Mouse (Mus musculus) liver, embryonic 13.5 days (tissue): ENCODE measurements around the gene Ifit1bl2. TPM values are rescaled to one million over a fixed set of nuclear protein-coding genes. Genes with fewer than 3 reads are reported as not detected.

Experiments
- ATAC-seq: fragments of 200-750 bp; cut with Nextera tagmentation; 2 replicates; pipeline ENCODE4 v1.8.0; 2017; ENCODE audit warnings: low read depth, mild to moderate bottlenecking, moderate number of reproducible peaks, moderate library complexity
- DNase-seq: peaks from one replicate; pipeline ENCODE4 v3.0.0; 2022
- H3K27ac ChIP-seq: fragments of 300-500 bp; sonication (generic); 2 replicates; pipeline ENCODE4 v1.5.1; 2015; ENCODE audit warnings: moderate library complexity, mild to moderate bottlenecking, inconsistent platforms
- H3K27me3 ChIP-seq: fragments of 300-500 bp; sonication (generic); 2 replicates; pipeline ENCODE4 v1.6.1; 2015; ENCODE audit warnings: mild to moderate bottlenecking, inconsistent platforms
- H3K36me3 ChIP-seq: fragments of 300-500 bp; sonication (generic); 2 replicates; pipeline ENCODE4 v1.6.1; 2015; ENCODE audit warnings: mild to moderate bottlenecking, inconsistent platforms
- H3K4me1 ChIP-seq: fragments of 300-500 bp; sonication (generic); replicated peaks from 2 replicates; pipeline ENCODE4 v1.6.1; 2015; ENCODE audit warnings: inconsistent platforms
- H3K4me2 ChIP-seq: fragments of 300-500 bp; sonication (generic); 2 replicates; pipeline ENCODE4 v1.6.1; 2015; ENCODE audit warnings: inconsistent platforms, mild to moderate bottlenecking, moderate library complexity
- H3K4me3 ChIP-seq: fragments of 300-500 bp; sonication (generic); replicated peaks from 2 replicates; pipeline ENCODE4 v1.5.1; 2015; ENCODE audit warnings: mild to moderate bottlenecking, inconsistent platforms
- H3K9ac ChIP-seq: fragments of 300-500 bp; sonication (generic); 2 replicates; pipeline ENCODE4 v1.6.1; 2015; ENCODE audit warnings: mild to moderate bottlenecking, inconsistent platforms
- H3K9me3 ChIP-seq: fragments of 300-500 bp; sonication (generic); replicated peaks from 2 replicates; pipeline ENCODE4 v1.6.1; 2016; ENCODE audit warnings: inconsistent platforms
- WGBS: fragments of 180-500 bp; shearing (Covaris S2); methylation state at CpG from one replicate; pipeline ENCODE4 v1.1.7; 2015; ENCODE audit not compliant: insufficient replicate concordance; 5-methylcytosine and 5-hydroxymethylcytosine counted together
- polyA plus RNA-seq: library from polyadenylated mRNA; unstranded; fragments of >200 nt; fragmentation: Nextera tagmentation; extraction: Ambion mirVana; gene quantifications from 2 replicates; pipeline ENCODE4 v1.2.1, GENCODE M21; 2015

The Ifit1bl2 gene
- polyA plus RNA-seq: 0.02 and 0.03 TPM in 2 replicates

DNA sequence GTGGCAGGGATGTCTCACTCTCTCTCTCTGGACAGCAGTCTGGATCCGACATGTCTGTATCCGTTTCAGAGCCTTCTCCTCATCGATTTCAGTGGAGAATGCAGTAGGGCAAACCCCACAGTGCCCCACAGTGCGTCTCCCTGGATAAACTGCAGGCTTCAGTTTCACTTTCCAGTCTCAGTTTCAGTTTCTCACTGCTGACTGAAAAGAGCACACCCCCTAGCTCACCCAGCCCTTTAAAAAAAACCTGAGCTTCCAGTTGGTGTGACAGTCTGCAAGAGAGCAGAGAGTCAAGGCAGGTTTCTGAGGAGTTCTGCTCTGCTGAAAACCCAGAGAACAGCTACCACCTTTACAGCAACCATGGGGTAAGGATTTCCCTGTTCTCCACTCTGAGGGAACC lies at the start of gene Ifit1bl2, which contains the start of gene Ifit1:
Gene Ifit1bl2, minus strand, starts transcription at position 121 of the 400 bp plus-strand sequence.
Gene Ifit1, plus strand, starts transcription at position 249 of the 400 bp plus-strand sequence.
- H3K9me3 ChIP-seq: no peaks in the 10 kb centered on the region

DNA sequence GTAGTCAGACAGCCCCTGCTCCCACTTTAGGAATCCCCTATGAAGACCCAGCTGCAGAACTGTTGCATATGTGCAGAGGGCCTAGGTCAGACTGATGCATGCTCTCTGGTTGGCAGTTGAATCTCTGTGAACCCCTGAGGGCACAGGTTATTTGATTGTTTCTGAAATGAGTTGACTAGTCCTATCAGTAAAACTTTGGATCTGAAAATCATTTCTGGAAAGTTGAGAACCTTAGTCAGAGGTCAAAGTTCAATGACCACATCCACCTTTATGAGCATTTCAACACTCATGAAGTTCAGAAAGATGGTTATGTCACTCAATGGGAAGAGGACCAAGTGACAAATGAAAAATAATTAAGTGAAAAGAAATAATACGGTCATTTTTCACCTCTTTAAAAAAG lies 45.0 kb upstream of the Ifit1bl2 start:
- ATAC-seq (no peak), DNase-seq (no peak)
- WGBS: 78% methylated on average over 1 of the region's 1 CpGs

More for the DNA sequence above, at the start of gene Ifit1bl2, which contains the start of gene Ifit1:
- no peaks in the 10 kb centered on the region for H3K36me3 ChIP-seq
- ATAC-seq: peak; percentile 29
- DNase-seq: no peak
- H3K27ac ChIP-seq: no peak within 1 kb of the TSS
- peak within 1 kb of the TSS; percentile 23 for H3K4me2 ChIP-seq
- no peaks in the 10 kb centered on the region for H3K27me3 ChIP-seq
- no peak within 1 kb of the TSS; the same call in 1 of the 2 replicates for H3K9ac ChIP-seq
- peaks cover 17% of the 10 kb centered on the region for H3K4me1 ChIP-seq
- 29% methylated on average over 4 of the region's 4 CpGs for WGBS
- H3K4me3 ChIP-seq: no peak within 1 kb of the TSS; the same call in 1 of the 2 replicates

GRCm38 (mm10) chr19:34684857-34685256 lies 44.3 kb upstream of the Ifit1bl2 start:
- H3K27ac ChIP-seq: no peak overlapping the region

More for the DNA sequence above, 45.0 kb upstream of the Ifit1bl2 start:
- Histone ChIP-seq H3K4me1 (no peaks in the 10 kb centered on the region), H3K4me2 (no peak overlapping the region), H3K36me3 (no peaks in the 10 kb centered on the region), H3K9ac (no peak overlapping the region), H3K9me3 (no peaks in the 10 kb centered on the region), H3K27ac (no peak overlapping the region), H3K27me3 (no peaks in the 10 kb centered on the region), H3K4me3 (no peak overlapping the region)

GRCm38 (mm10) chr19:34678428-34678827 lies 37.9 kb upstream of the Ifit1bl2 start:
- no peak overlapping the region for H3K4me2 ChIP-seq
- H3K36me3 ChIP-seq: no peaks in the 10 kb centered on the region
- no peak overlapping the region for H3K4me3 ChIP-seq
- H3K4me1 ChIP-seq: no peaks in the 10 kb centered on the region
- DNase-seq (no peak), ATAC-seq (no peak)
- 37% methylated on average over 4 of the region's 4 CpGs for WGBS
- H3K9me3 ChIP-seq: no peaks in the 10 kb centered on the region
- no peaks in the 10 kb centered on the region for H3K27me3 ChIP-seq
- H3K9ac ChIP-seq: no peak overlapping the region
- no peak overlapping the region for H3K27ac ChIP-seq

More at GRCm38 (mm10) chr19:34684857-34685256, 44.3 kb upstream of the Ifit1bl2 start:
- no peaks in the 10 kb centered on the region for H3K36me3 ChIP-seq
- ATAC-seq (no peak), DNase-seq (no peak)
- no peak overlapping the region for H3K4me3 ChIP-seq
- WGBS: 30% methylated on average over 1 of the region's 1 CpGs
- H3K4me2 ChIP-seq: no peak overlapping the region
- no peaks in the 10 kb centered on the region for H3K27me3 ChIP-seq
- no peaks in the 10 kb centered on the region for H3K4me1 ChIP-seq
- H3K9me3 ChIP-seq: no peaks in the 10 kb centered on the region
- H3K9ac ChIP-seq: no peak overlapping the region

GRCm38 (mm10) chr19:34673476-34673875 lies 32.9 kb upstream of the Ifit1bl2 start:
- 44% methylated on average over 7 of the region's 7 CpGs for WGBS
- H3K27me3 ChIP-seq: no peaks in the 10 kb centered on the region
- no peak overlapping the region for H3K9ac ChIP-seq
- DNase-seq (no peak), ATAC-seq (no peak)
- H3K9me3 ChIP-seq: no peaks in the 10 kb centered on the region
- no peak overlapping the region for H3K4me3 ChIP-seq
- no peaks in the 10 kb centered on the region for H3K36me3 ChIP-seq
- H3K4me1 ChIP-seq: no peaks in the 10 kb centered on the region
- H3K4me2 ChIP-seq: no peak overlapping the region
- H3K27ac ChIP-seq: no peak overlapping the region

DNA sequence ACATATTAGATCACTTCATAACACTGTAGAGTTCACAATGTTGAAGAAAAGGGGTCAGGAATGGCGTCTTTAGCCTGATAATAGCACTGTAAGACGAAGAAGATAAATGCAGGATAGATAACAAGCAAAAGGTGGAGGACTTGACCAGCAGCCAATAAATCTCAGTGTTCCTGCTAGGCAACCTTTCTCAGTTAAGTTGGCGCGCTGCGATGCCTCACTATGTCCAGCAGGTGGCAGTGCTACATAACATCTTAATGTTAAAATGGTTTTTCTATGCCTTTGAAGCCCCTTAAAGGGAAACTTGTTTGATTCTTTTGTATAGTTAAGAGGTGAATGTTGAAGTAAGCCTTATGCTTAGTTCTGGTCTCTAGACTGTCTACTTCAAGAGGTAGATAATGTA lies 25.6 kb upstream of the Ifit1bl2 start:
- no peak overlapping the region for H3K4me3 ChIP-seq
- H3K9ac ChIP-seq: no peak overlapping the region
- H3K36me3 ChIP-seq: no peaks in the 10 kb centered on the region
- no peaks in the 10 kb centered on the region for H3K9me3 ChIP-seq
- peaks cover 3% of the 10 kb centered on the region; the same call in 1 of the 2 replicates for H3K27me3 ChIP-seq
- H3K27ac ChIP-seq: no peak overlapping the region
- peaks cover 18% of the 10 kb centered on the region for H3K4me1 ChIP-seq
- H3K4me2 ChIP-seq: no peak overlapping the region
- 0% methylated on average over 5 of the region's 5 CpGs for WGBS
- no peak for DNase-seq
- ATAC-seq: no peak

DNA sequence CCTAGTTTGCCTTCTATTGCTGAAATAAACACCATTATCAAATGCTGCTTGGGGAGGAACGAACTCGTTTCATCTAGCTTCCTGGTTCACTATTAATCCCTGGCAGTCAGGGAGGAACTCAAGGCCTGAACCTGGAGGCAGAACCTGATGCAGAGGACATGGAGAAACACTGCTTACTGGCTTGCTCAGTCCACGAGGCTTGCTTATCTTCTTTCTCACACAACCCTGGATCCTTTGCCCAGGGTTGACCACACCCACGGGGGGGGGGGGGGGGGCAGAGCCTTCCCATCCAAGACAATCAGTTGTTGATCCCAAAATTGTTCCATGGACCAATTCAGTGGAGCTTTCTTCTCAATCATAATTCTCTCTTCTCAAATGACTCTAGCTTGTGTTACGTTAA lies 22.2 kb upstream of the Ifit1bl2 start:
- DNase-seq (no peak), ATAC-seq (peak; percentile 83)
- Histone ChIP-seq H3K9ac (peak overlapping the region; percentile 27; the same call in 1 of the 2 replicates), H3K9me3 (no peaks in the 10 kb centered on the region), H3K4me1 (peaks cover 27% of the 10 kb centered on the region), H3K36me3 (no peaks in the 10 kb centered on the region), H3K4me2 (peak overlapping the region; percentile 56), H3K4me3 (no peak overlapping the region), H3K27ac (peak overlapping the region; percentile 55; the same call in 1 of the 2 replicates), H3K27me3 (peaks cover 3% of the 10 kb centered on the region; the same call in 1 of the 2 replicates)
- 30% methylated on average over 5 of the region's 5 CpGs for WGBS

DNA sequence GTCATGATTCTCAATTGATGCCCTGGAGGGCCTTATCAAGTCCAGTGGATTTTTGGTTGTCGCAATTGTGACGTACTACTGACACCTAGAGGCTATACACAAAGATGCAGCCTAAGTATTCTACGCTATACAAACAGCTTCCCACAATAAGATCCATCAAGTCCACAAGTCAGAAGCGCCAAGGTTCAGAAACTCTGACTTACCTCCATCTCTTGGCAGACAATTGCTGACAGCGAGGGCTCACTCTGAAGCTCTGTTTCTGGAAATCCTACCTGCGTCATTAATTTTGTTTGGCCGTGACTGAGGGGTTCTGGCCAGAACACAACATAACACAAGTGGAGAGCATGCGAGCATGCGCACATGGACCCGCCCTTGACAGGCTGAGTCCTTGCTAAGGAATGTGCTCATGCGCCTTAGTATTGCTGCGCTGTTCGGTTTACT lies 21.5 kb upstream of the Ifit1bl2 start:
- WGBS: 14% methylated on average over 13 of the region's 13 CpGs
- Histone ChIP-seq H3K4me1 (peaks cover 33% of the 10 kb centered on the region), H3K4me3 (peak overlapping the region; percentile 39), H3K9me3 (no peaks in the 10 kb centered on the region), H3K9ac (peak overlapping the region; percentile 27; the same call in 1 of the 2 replicates), H3K4me2 (peak overlapping the region; percentile 56), H3K36me3 (no peaks in the 10 kb centered on the region), H3K27me3 (peaks cover 3% of the 10 kb centered on the region; the same call in 1 of the 2 replicates), H3K27ac (peak overlapping the region; percentile 9)
- peak; percentile 88 for ATAC-seq
- peak; percentile 66 for DNase-seq

GRCm38 (mm10) chr19:34656511-34657298 lies 16.2 kb upstream of the Ifit1bl2 start:
- Histone ChIP-seq H3K27ac (peak overlapping the region; percentile 94), H3K4me3 (peak overlapping the region; percentile 25; the same call in 1 of the 2 replicates)
- WGBS: 3% methylated on average over 2 of the region's 2 CpGs

GRCm38 (mm10) chr19:34655227-34655805 lies 14.8 kb upstream of the Ifit1bl2 start:
- Histone ChIP-seq H3K4me2 (no peak overlapping the region; the same call in 1 of the 2 replicates), H3K27ac (peak overlapping the region; percentile 94)
- 79% methylated on average over 10 of the region's 10 CpGs for WGBS

More at GRCm38 (mm10) chr19:34656511-34657298, 16.2 kb upstream of the Ifit1bl2 start:
- H3K4me2 ChIP-seq: peak overlapping the region; percentile 55
- H3K9me3 ChIP-seq: no peaks in the 10 kb centered on the region
- H3K4me1 ChIP-seq: peaks cover 54% of the 10 kb centered on the region
- ATAC-seq (peak; percentile 99), DNase-seq (peak; percentile 73)
- H3K9ac ChIP-seq: peak overlapping the region; percentile 49
- no peaks in the 10 kb centered on the region for H3K27me3 ChIP-seq
- no peaks in the 10 kb centered on the region for H3K36me3 ChIP-seq

DNA sequence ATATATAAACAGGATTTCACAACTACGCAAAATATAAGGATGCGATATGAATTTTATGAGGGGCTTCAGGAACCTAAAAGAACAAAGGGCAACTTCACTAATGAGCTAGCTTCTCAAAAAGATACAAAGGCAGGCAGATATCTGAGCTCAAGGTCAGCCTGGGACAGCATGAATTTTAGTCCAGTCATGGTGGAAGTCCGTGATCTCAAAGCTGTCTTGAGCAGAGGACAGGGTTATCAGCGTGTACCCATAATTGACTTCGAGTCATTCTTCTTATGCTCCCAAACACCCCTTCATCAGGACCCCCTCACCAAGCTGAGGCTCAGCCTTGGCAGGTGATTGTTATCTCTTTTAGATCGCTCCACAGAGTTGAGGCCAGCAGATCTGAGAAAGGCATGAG lies 10.5 kb upstream of the Ifit1bl2 start:
- Histone ChIP-seq H3K4me2 (no peak overlapping the region), H3K27ac (no peak overlapping the region), H3K9me3 (no peaks in the 10 kb centered on the region), H3K36me3 (no peaks in the 10 kb centered on the region), H3K4me1 (peaks cover 29% of the 10 kb centered on the region), H3K27me3 (no peaks in the 10 kb centered on the region), H3K9ac (no peak overlapping the region), H3K4me3 (no peak overlapping the region)
- no peak for DNase-seq
- peak; percentile 60; the same call in 1 of the 2 replicates for ATAC-seq
- 55% methylated on average over 6 of the region's 6 CpGs for WGBS

More at GRCm38 (mm10) chr19:34655227-34655805, 14.8 kb upstream of the Ifit1bl2 start:
- no peaks in the 10 kb centered on the region for H3K9me3 ChIP-seq
- H3K4me1 ChIP-seq: peaks cover 54% of the 10 kb centered on the region
- no peak overlapping the region for H3K9ac ChIP-seq
- DNase-seq (no peak), ATAC-seq (no peak)
- H3K4me3 ChIP-seq: no peak overlapping the region
- H3K27me3 ChIP-seq: no peaks in the 10 kb centered on the region
- H3K36me3 ChIP-seq: no peaks in the 10 kb centered on the region
